Mouse (Mus musculus): ENCODE results near the gene Gipc3. TPM values are rescaled to one million over a fixed set of nuclear protein-coding genes. Genes with fewer than 3 reads are reported as not detected.
A peak's percentile ranks its signal among the peaks of the same experiment; 100 is the strongest.

Gipc3 gene
- polyA plus RNA-seq, 2 experiments: 0.06 to 0.09 TPM

GRCm38 (mm10) chr10:81366477-81367206, 23.6 kb upstream of the Gipc3 start:
- no peak overlapping the region for H3K4me2 ChIP-seq (replicated peaks; ENCODE audit: low read depth, low read length, severe bottlenecking)
- WGBS: 91% methylated on average over 6 of the region's 6 CpGs
- no peaks in the 10 kb centered on the region for H3K9me3 ChIP-seq (ENCODE audit: control insufficient read depth, low read length)
- H3K4me3 ChIP-seq (replicated peaks; ENCODE audit: low read length): no peak overlapping the region
- no peak for TF ChIP-seq POLR2A (IDR thresholded peaks at IDR 0.05; ENCODE audit: borderline replicate concordance, extremely low read depth, insufficient read depth, insufficient read length)
- DNase-seq (ENCODE audit: low spot score): no peak
- H3K9ac ChIP-seq (ENCODE audit: low read depth, low read length, severe bottlenecking): no peak overlapping the region
- peaks cover 26% of the 10 kb centered on the region for H3K27me3 ChIP-seq (ENCODE audit: control insufficient read depth, insufficient read depth, low read length)
- peaks cover 63% of the 10 kb centered on the region for H3K36me3 ChIP-seq (ENCODE audit: control insufficient read depth, insufficient read depth, low read length)
- H3K4me1 ChIP-seq (ENCODE audit: control insufficient read depth, insufficient read depth, low read length): peaks cover 14% of the 10 kb centered on the region
- no peak for ATAC-seq (ENCODE audit: low FRiP score, low read depth)
- H3K27ac ChIP-seq (replicated peaks; ENCODE audit: low read depth, low read length): no peak overlapping the region

DNA sequence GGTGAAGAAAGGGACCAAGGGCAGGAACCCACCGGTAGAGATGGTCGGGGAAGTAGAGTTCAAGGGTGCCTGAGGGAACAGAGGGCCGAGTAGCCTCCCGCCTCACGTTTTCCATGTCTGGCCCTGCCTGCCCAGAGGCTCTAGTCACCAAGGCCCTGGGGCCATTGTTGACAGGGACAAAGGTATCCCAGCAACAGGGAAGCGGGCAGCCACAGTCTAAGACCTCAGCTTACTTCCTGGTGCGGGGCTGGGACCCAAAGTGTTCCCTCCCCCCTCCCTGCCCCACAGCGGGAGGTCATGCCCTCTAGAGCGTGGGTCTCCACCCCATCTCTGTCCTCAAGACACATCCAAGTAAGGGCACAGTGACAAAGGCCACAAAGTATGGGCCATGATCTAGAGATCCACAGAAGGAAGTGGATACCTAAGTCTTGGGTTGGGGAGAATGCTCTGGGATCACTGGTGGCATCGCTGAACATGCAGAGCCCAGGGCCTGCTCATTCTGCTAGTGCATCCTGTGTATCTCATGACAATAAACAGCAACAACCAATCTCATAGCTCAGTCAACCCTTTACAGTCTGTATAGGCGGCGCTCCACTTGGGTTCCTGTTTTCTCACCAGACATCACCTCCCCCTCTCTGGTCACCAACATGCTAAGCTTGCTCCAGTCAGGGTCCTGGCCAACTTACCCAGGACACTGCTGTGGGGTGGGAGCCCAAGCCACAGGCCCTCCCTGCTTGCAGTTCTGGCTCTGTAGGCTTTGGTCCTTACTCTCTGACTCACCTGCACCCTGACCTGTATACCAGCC, 22.8 kb upstream of the Gipc3 start, which contains the start of gene 4930404N11Rik:
4930404N11Rik (minus strand) TSS at position 145 of the 805 bp plus-strand sequence.
- Histone ChIP-seq H3K9me3 (ENCODE audit: control insufficient read depth, low read length) (no peaks in the 10 kb centered on the region), H3K27ac (replicated peaks; ENCODE audit: low read depth, low read length) (no peak within 1 kb of the TSS), H3K4me3 (replicated peaks; ENCODE audit: low read length) (peak within 1 kb of the TSS; percentile 30), H3K9ac (ENCODE audit: low read depth, low read length, severe bottlenecking) (0 out of 2 replicates have a peak within 1 kb of the TSS, but pooled peaks have one; percentile 43), H3K27me3 (ENCODE audit: control insufficient read depth, insufficient read depth, low read length) (peaks cover 26% of the 10 kb centered on the region), H3K4me1 (ENCODE audit: control insufficient read depth, insufficient read depth, low read length) (peaks cover 14% of the 10 kb centered on the region), H3K36me3 (ENCODE audit: control insufficient read depth, insufficient read depth, low read length) (peaks cover 55% of the 10 kb centered on the region), H3K4me2 (replicated peaks; ENCODE audit: low read depth, low read length, severe bottlenecking) (peak within 1 kb of the TSS; percentile 56)
- no peak for DNase-seq (ENCODE audit: low spot score)
- WGBS: 32% methylated on average over 12 of the region's 12 CpGs
- TF ChIP-seq POLR2A (IDR thresholded peaks at IDR 0.05; ENCODE audit: borderline replicate concordance, extremely low read depth, insufficient read depth, insufficient read length): no peak
- ATAC-seq (ENCODE audit: low FRiP score, low read depth): no peak

- H3K9ac ChIP-seq (ENCODE audit: low read depth, low read length, severe bottlenecking): no peak overlapping the region
- H3K27me3 ChIP-seq (ENCODE audit: control insufficient read depth, insufficient read depth, low read length): peaks cover 26% of the 10 kb centered on the region
- H3K9me3 ChIP-seq (ENCODE audit: control insufficient read depth, low read length): no peaks in the 10 kb centered on the region
- WGBS: 36% methylated on average over 4 of the region's 4 CpGs
- DNase-seq (ENCODE audit: low spot score) (no peak), ATAC-seq (ENCODE audit: low FRiP score, low read depth) (no peak)
- no peak for TF ChIP-seq POLR2A (IDR thresholded peaks at IDR 0.05; ENCODE audit: borderline replicate concordance, extremely low read depth, insufficient read depth, insufficient read length)
- no peak overlapping the region for H3K27ac ChIP-seq (replicated peaks; ENCODE audit: low read depth, low read length)
- 0 out of 2 replicates have a peak overlapping the region, but pooled peaks have one; percentile 56 for H3K4me2 ChIP-seq (replicated peaks; ENCODE audit: low read depth, low read length, severe bottlenecking)
- peaks cover 14% of the 10 kb centered on the region for H3K4me1 ChIP-seq (ENCODE audit: control insufficient read depth, insufficient read depth, low read length)
- peaks cover 51% of the 10 kb centered on the region for H3K36me3 ChIP-seq (ENCODE audit: control insufficient read depth, insufficient read depth, low read length)
- H3K4me3 ChIP-seq (replicated peaks; ENCODE audit: low read length): peak overlapping the region; percentile 30
Measured at GRCm38 (mm10) chr10:81365073-81365472, 22.0 kb upstream of the Gipc3 start.

- WGBS: 13% methylated on average over 28 of the region's 28 CpGs
Measured at GRCm38 (mm10) chr10:81364666-81365065, 21.6 kb upstream of the Gipc3 start.

More at GRCm38 (mm10) chr10:81364666-81365065, 21.6 kb upstream of the Gipc3 start:
- no peak for TF ChIP-seq POLR2A (IDR thresholded peaks at IDR 0.05; ENCODE audit: borderline replicate concordance, extremely low read depth, insufficient read depth, insufficient read length)
- peak overlapping the region; percentile 30 for H3K4me3 ChIP-seq (replicated peaks; ENCODE audit: low read length)
- peaks cover 50% of the 10 kb centered on the region for H3K36me3 ChIP-seq (ENCODE audit: control insufficient read depth, insufficient read depth, low read length)
- peaks cover 26% of the 10 kb centered on the region for H3K27me3 ChIP-seq (ENCODE audit: control insufficient read depth, insufficient read depth, low read length)
- DNase-seq (ENCODE audit: low spot score) (no peak), ATAC-seq (ENCODE audit: low FRiP score, low read depth) (no peak)
- H3K4me2 ChIP-seq (replicated peaks; ENCODE audit: low read depth, low read length, severe bottlenecking): peak overlapping the region; percentile 56
- H3K27ac ChIP-seq (replicated peaks; ENCODE audit: low read depth, low read length): no peak overlapping the region
- H3K4me1 ChIP-seq (ENCODE audit: control insufficient read depth, insufficient read depth, low read length): peaks cover 14% of the 10 kb centered on the region
- H3K9ac ChIP-seq (ENCODE audit: low read depth, low read length, severe bottlenecking): peak overlapping the region; percentile 43; the same call in 1 of the 2 replicates
- H3K9me3 ChIP-seq (ENCODE audit: control insufficient read depth, low read length): no peaks in the 10 kb centered on the region
